Mouse (Mus musculus) spleen, adult 2 months (tissue): Measurements from ENCODE around the gene Polr2c.

ENCODE experiments used
- CTCF ChIP-seq: fragments of 200-500 bp; IDR thresholded peaks from 2 replicates; pipeline ENCODE4 v1.5.1; 2011; ENCODE audit warnings: mild to moderate bottlenecking, inconsistent platforms; ENCODE audit not compliant: insufficient read depth, insufficient read length, insufficient replicate concordance; ENCODE audit errors: extremely low read depth
- POLR2A ChIP-seq: fragments of 200-500 bp; IDR thresholded peaks from 2 replicates; pipeline ENCODE4 v1.6.1; 2011; ENCODE audit warnings: low read depth, low read length, inconsistent platforms

DNA sequence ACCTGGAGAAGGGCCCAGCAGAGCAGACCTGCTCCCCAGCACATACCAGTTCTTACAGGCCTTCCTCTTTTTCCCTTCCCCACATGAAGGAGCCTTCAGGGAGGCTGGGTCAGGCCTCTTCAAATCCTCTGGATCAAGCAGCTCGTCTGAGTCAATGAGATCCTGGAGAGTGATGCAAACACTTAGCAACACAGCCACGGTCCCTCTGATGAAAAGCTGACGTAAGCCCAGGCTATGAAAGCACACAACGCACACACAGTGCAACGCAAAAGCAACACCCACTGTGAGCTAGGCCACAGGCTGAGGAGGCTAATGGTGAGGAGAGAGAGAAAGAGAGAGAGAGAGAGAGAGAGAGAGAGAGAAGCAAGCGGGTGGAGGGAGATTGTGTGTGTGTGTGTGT lies 32.1 kb upstream of the Polr2c start:
- TF ChIP-seq POLR2A (no peak), CTCF (no peak)
